Mouse (Mus musculus): ENCODE data around the gene Zfand4.

DNA sequence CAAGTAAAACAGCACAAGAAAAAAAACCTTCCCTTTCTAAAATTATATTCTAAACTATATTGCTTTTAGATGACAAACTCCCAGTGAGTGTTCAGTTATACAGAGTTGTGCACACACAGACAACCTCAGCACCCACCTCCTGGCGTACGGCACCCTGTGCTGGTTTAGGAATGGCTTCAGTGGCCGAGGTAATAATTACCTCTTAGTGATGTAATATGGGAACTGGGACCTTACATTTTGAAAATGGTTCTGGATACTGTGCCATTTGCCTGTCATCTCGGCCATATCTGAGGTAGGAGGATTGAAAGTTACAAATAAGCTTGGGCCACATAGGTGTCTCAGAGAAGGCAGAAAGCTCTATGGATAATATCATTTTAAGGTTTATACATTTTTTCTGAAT is 22.3 kb downstream of the Zfand4 start:
- TF ChIP-seq EP300 (IDR thresholded peaks at IDR 0.05; ENCODE audit: low read depth in 1 of 2, low read length in 2 of 2) (no peak), USF2 (IDR thresholded peaks at IDR 0.05; ENCODE audit: borderline replicate concordance in 1 of 2, insufficient read depth in 1 of 2, low read depth in 1 of 2, low read length in 2 of 2) (no peak), TBP (IDR thresholded peaks at IDR 0.05; ENCODE audit: low read depth, low read length) (no peak), POLR2A (IDR thresholded peaks at IDR 0.05; ENCODE audit: control insufficient read depth in 1 of 2, insufficient read depth in 1 of 2, low read depth in 1 of 2, low read length in 2 of 2, poor library complexity in 1 of 2) (no peak), KAT2A (conservative IDR thresholded peaks at IDR 0.05; ENCODE audit: low read depth, low read length) (no peak)

All from MEL (cell line).